Mouse (Mus musculus): ENCODE data around the gene Sema4b.

GRCm38 (mm10) chr7:80255981-80256380 is 69.3 kb downstream of the Sema4b start:
- TF ChIP-seq CTCF (IDR thresholded peaks at IDR 0.05; ENCODE audit: low read depth, low read length) (no peak), GATA1 (IDR thresholded peaks at IDR 0.05; ENCODE audit: borderline replicate concordance, low read length) (no peak), POLR2AphosphoS5 (IDR thresholded peaks at IDR 0.05; ENCODE audit: insufficient replicate concordance, low read depth, low read length) (no peak), TAL1 (conservative IDR thresholded peaks at IDR 0.05; ENCODE audit: low read depth, low read length) (no peak), GATA2 (IDR thresholded peaks at IDR 0.05; ENCODE audit: borderline replicate concordance, low read depth, low read length) (no peak)

All from G1E (cell line).